Mouse (Mus musculus): ENCODE data around the gene Ankrd66.
"Not testable (repeated sequence)": the region's sequence is repeated elsewhere in the genome, so short reads cannot be mapped to it uniquely, and the experiment has no call there.

Gene Ankrd66

GRCm38 (mm10) chr17:43536841-43537240 lies 6.6 kb downstream of the Ankrd66 start:
- DNase-seq (ENCODE audit: low spot score) = not testable (repeated sequence)

DNA sequence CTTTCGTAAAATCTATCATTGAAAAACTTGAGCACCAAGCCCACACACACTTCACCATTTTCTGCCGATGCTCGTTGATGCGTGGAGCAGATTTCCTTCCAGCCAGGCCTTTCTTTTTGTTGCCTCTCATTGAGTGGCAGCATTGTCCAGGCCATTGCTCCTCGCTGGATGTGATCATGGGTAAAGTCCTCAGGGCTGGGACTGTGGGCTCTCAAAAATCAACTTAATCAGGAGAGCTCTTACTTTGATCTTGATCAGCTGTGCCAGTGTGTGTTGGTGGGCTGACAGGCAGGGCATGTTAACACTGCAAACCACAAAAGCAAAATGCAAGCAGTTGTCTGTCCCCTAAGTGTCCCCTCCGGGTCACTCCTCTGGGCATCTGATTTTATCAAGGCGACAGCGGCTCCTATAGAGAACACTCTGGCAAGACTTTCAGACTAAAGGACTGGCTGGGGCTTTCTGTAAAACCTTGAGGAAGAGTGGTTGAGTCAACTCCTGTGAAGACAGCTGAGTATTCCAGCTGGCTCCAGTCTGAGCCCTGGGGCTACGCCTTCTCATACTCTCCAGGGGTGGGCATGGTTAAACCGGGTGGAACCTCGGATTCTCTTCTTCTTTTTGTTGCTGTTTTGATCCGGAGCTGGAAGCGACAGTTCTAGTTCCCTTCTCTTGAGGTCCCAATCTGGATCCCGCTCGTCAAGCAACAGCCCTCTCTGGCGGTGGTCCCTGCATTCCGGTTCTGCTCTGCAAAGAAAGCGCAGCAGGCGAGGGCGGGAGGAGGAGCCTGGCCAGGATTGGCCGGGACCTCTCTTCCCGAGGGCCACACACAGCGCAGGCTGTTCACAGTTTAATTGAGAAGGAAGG lies 8.8 kb downstream of the Ankrd66 start:
- DNase-seq (ENCODE audit: low spot score) = no peak

- DNase-seq (ENCODE audit: low spot score) = no peak
Observed at GRCm38 (mm10) chr17:43531192-43531591, 12.2 kb downstream of the Ankrd66 start.

DNA sequence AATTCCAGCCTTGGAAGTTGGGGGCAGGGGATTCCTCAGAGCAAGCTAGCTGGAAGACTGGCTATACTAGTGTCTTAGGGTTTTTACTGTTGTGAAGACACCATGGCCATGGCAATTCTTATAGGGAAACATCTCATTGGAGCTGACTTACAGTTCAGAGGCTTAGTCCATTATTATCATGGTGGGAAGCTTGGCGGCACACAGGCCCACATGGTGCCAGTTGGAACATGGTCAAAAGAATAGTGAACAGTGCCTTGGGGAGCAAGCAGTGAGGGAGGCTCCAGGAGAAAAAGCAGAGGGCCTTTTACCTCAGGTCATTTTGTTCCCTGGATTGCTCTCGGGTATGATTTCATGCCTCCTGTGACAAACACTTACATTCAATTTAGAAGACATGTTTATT lies 12.9 kb downstream of the Ankrd66 start:
- no peak for DNase-seq (ENCODE audit: low spot score)

DNA sequence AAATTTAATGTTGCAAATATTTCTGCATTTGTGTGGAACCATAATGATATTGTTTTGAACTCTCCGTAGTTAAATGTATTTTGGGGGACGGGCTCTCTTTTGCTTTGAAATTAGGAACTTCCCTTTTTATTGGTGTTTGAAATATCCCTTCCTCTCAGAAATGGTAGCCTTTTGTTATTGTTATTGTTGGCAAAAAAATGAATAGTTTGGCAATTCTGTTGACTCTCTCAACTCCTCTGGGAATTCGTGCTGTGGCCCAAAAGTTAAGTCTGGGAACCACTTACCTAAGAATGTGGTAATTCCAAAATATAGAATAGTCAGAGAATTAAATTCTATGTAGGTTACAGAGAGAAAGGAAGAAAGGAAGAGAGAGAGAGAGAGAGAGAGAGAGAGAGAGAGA lies 23.3 kb downstream of the Ankrd66 start:
- no peak for DNase-seq (ENCODE audit: low spot score)

GRCm38 (mm10) chr17:43518644-43519409 lies 24.6 kb downstream of the Ankrd66 start:
- DNase-seq (ENCODE audit: low spot score) = no peak

DNA sequence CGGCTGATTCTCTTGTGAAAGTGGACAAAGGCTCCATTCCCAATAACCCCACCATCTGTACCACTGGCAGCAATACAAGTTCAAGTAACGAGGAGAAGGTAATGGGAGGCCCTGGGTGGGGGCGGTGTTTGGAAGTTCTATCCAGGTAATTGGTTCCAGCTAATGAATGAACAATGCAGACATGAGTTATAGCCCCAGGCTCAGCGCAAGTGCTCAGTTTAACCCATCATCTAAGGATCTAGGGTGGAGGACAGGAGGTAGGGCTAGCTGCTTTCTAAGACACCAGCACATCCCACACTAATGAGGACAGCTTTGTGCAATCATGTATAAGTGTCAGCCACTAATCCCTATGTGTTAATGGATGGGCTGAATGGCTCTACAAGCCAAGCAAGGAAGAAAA lies 32.7 kb downstream of the Ankrd66 start:
- no peak for DNase-seq (ENCODE audit: low spot score)

GRCm38 (mm10) chr17:43504594-43504934 lies 38.9 kb downstream of the Ankrd66 start:
- no peak for DNase-seq (ENCODE audit: low spot score)

DNA sequence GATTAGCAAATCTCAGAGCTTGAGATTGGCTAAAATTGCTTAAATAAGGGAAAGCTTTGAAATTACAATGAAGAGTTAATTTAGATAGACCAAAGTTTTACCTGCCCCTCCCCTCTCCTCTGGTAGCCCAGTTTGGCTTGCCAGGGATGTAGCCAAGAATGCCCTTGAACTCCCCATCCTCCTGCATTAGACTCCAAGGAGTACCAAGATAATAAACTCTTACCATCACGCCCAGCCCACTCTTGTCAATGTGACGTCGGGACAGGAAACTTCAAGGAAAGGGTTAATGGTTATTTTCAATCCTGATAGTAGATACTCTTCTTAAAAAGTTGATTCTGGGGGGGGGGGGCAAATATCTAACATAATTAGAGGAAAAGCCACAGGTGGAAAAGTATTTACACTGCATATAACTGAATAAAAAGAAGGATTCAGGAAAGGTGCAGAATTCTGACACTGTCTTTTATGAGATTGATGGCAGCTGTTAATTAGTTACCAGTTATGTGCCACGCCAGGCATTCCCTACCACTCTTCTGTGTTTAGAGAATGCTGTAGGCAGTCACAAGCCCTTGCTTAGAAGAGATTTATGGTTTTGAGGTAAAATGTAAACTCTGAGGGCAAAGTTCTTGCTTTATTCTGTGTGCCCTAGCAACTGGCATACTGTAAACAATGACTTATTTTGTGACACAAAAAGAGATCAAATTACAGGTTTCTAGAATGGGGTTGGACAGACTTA lies 39.4 kb downstream of the Ankrd66 start:
- DNase-seq (ENCODE audit: low spot score) = no peak

DNA sequence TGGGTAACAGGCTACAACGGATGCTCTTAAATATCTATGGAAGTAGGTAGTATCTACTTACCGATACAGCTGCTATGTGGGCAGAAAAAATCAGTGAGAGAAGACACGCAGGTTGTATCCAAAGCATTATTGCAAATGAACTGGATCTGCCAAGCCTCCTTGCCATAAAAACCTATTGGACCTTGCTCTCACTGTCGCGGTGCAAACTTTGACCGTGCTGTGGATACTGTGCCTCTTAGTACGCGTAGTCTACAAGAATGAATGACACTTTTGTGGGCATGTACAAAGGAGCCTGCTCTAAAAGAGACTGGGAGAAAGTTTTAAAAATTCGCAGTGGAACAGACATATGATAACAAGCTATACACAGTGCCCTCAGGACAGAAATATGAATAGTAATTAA lies 40.8 kb downstream of the Ankrd66 start, which contains the start of gene Mep1a:
Gene Mep1a (minus strand): TSS at position 221 of the 400 bp plus-strand sequence.
- DNase-seq (ENCODE audit: low spot score) = no peak

DNA sequence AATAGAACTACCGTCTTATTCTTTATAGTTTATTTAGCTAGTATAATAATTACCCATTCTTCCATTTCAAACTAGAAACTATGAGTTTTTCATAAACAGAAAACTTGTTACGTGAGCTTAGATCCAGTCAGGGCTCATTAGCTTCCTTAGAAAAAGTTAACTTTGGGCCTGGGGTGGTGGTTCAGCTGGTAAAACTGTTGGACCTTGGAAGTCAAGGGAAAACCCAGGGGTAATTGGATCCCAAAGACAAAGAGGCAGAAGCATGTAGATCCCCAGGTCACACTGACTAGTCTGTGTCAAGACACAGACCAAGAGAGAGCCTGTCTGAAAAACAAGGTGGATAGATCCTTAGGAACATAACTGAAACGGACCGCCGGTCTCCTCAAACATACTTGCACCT lies 41.8 kb downstream of the Ankrd66 start:
- DNase-seq (ENCODE audit: low spot score) = no peak

- no peak for DNase-seq (ENCODE audit: low spot score)
Observed at GRCm38 (mm10) chr17:43501223-43501622, 42.2 kb downstream of the Ankrd66 start.

GRCm38 (mm10) chr17:43500513-43500912 lies 42.9 kb downstream of the Ankrd66 start:
- no peak for DNase-seq (ENCODE audit: low spot score)

- no peak for DNase-seq (ENCODE audit: low spot score)
Observed at GRCm38 (mm10) chr17:43497521-43497920, 45.9 kb downstream of the Ankrd66 start.

GRCm38 (mm10) chr17:43495502-43495901 lies 47.9 kb downstream of the Ankrd66 start:
- DNase-seq (ENCODE audit: low spot score) = no peak

GRCm38 (mm10) chr17:43490371-43490770 lies 53.1 kb downstream of the Ankrd66 start:
- not testable (repeated sequence) for DNase-seq (ENCODE audit: low spot score)

DNA sequence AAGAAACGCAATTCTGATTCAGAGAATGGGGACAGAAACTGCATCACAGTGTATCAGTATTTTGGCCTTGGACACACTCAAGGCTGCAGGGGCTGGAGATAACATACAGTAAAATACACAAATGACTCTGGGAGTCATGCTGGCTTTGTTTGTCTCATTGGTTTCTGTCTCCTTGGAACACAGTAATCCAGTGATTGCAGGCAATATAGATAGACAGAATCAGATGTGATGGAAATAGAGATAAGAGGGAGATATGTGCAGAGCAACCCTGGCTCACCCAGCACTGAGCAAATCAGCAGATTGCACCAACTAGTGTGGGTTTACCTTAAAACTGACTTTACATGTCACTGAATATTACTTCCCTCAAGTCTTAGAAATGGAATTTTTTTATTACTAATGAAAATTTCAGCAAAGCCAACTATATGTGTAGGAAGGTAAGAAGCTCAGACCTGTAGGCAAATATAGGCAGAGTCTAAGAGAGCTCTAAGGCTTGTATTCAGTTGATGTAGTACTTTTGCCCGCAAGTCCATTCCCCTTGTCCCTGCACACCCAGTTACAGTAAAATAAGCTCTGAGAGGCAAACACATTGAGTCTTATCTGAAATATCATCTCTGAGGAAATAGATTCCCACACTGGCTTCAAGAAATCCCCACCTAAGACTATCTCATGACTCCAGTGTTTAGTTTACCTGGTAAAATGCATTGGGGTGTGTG lies 54.8 kb downstream of the Ankrd66 start:
- DNase-seq (ENCODE audit: low spot score) = no peak

GRCm38 (mm10) chr17:43485982-43486381 lies 57.5 kb downstream of the Ankrd66 start:
- DNase-seq (ENCODE audit: low spot score) = no peak

Data from spleen, adult 12 weeks (tissue).